Mouse (Mus musculus): ENCODE results near the gene Pmepa1. TPM values are rescaled to one million over a fixed set of nuclear protein-coding genes. Genes with fewer than 3 reads are reported as not detected.

The Pmepa1 gene
- polyA plus RNA-seq, 1 experiment, result 260 TPM

DNA sequence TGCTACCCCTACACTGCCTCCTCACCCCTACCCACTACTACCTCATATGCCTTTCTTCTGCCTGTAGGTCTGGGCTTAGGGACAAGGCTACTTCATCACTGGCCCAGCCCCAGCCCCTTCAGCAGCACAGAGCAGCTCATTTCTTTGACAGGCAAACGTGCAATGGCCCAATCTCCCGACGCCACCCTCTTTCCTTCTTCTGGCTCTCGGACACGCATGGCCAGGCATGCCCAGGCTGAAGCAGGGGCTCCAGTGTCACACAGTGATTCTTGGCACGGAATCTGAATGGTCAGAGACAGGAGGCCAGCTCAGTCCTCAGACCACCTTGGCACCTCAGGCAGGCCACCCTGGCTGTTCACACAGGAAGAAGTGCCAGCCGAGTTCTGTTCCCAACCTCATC is 25.2 kb downstream of the Pmepa1 start:
- Histone ChIP-seq H3K27me3 (ENCODE audit: control insufficient read depth, insufficient read depth, insufficient read length) (no peaks in the 10 kb centered on the region), H3K4me3 (no peak overlapping the region), H3K36me3 (ENCODE audit: control insufficient read depth, insufficient read depth) (no peaks in the 10 kb centered on the region), H3K4me2 (ENCODE audit: low read depth) (peak overlapping the region; percentile 8), H3ac (ENCODE audit: control insufficient read depth, insufficient read length) (no peak overlapping the region), H3K79me2 (ENCODE audit: control insufficient read depth, insufficient read depth) (peaks cover 100% of the 10 kb centered on the region)
- no peak for TF ChIP-seq MAX (IDR thresholded peaks at IDR 0.05; ENCODE audit: low read depth)
- TF ChIP-seq POLR2AphosphoS2 (IDR thresholded peaks at IDR 0.05; ENCODE audit: insufficient read length, low read depth), result peak; percentile 11

DNA sequence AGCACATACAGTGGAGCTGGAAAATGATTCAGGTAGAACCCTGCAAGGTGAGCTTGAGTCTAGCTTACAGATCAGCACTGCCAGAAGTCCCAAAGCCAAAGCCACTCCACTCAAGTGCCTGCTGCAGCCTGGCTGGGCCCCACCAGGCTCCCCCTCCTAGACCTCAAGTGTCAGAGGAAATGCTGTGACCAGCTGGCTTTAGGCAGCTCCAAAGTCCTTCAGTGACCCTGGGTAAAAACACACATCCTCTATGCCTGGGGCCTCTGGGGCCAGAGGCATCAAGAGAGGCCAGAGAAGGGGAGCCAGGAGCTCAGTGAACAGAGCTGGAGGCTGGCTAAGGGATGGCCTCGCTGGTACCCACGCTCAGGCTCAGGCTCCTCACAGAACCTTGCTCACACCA is 25.9 kb downstream of the Pmepa1 start:
- no peak overlapping the region for H3K4me2 ChIP-seq (ENCODE audit: low read depth)
- no peak overlapping the region for H3ac ChIP-seq (ENCODE audit: control insufficient read depth, insufficient read length)
- H3K36me3 ChIP-seq (ENCODE audit: control insufficient read depth, insufficient read depth), result no peaks in the 10 kb centered on the region
- peaks cover 100% of the 10 kb centered on the region for H3K79me2 ChIP-seq (ENCODE audit: control insufficient read depth, insufficient read depth)
- no peaks in the 10 kb centered on the region for H3K27me3 ChIP-seq (ENCODE audit: control insufficient read depth, insufficient read depth, insufficient read length)
- no peak overlapping the region for H3K4me3 ChIP-seq
- TF ChIP-seq CEBPB (IDR thresholded peaks at IDR 0.05; ENCODE audit: insufficient read depth, poor library complexity, severe bottlenecking) (no peak), POLR2A (IDR thresholded peaks at IDR 0.05; ENCODE audit: insufficient read length, low read depth) (peak; percentile 11), REST (IDR thresholded peaks at IDR 0.05; ENCODE audit: insufficient read depth, insufficient read length) (no peak), MAX (IDR thresholded peaks at IDR 0.05; ENCODE audit: low read depth) (no peak)

DNA sequence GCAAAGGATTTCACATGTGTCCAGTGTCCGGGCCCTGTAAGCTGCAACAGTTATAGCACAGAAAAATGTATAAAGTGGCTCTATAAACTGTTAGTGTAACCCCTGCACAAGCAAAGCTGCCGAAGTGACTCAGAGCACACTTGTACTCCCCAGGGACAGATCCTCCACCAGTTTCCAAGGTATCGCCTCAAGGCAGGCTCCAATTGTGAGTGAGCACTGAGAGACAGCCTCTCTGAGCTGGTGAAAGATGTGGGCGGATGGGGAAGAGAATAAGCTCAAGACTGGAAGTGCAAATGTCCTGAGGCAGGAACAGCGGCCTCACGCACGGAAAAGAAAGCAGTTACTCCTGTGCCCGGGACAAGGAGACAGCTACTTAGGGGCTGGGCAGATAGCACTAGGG is 26.4 kb downstream of the Pmepa1 start:
- TF ChIP-seq MYOG (IDR thresholded peaks at IDR 0.05; ENCODE audit: control insufficient read depth in 1 of 3, insufficient read depth in 1 of 3, insufficient read length in 2 of 3, low read depth in 2 of 3) (no peak), REST (IDR thresholded peaks at IDR 0.05; ENCODE audit: insufficient read depth, insufficient read length) (no peak), POLR2AphosphoS2 (IDR thresholded peaks at IDR 0.05; ENCODE audit: insufficient read length, low read depth) (no peak), POLR2A (IDR thresholded peaks at IDR 0.05; ENCODE audit: insufficient read length, low read depth) (no peak), E2F4 (IDR thresholded peaks at IDR 0.05; ENCODE audit: insufficient read depth) (no peak)
- Histone ChIP-seq H3K36me3 (ENCODE audit: control insufficient read depth, insufficient read depth) (no peaks in the 10 kb centered on the region), H3ac (ENCODE audit: control insufficient read depth, insufficient read length) (no peak overlapping the region), H3K4me2 (ENCODE audit: low read depth) (peak overlapping the region; percentile 25), H3K79me2 (ENCODE audit: control insufficient read depth, insufficient read depth) (peaks cover 100% of the 10 kb centered on the region), H3K4me3 (no peak overlapping the region), H3K27me3 (ENCODE audit: control insufficient read depth, insufficient read depth, insufficient read length) (no peaks in the 10 kb centered on the region)

DNA sequence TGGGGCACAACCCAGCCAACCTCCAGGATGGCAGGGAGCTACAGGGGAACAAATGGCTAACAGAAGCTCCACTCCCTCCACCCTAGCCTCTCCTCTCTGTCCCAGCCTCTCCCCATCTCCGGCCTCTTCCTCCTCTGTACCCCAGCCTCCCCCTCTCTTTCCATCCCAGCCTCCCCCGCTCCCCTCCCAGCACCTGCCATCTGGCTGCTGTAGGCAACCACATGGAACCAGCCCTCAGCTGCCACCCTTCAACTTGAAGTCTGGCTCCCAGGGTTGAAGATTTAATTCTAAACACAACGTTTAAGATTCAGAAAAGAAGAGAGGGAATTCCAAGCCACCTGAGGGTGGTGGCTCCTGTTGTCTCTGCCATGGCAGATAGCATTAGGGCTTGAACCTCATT is 26.9 kb downstream of the Pmepa1 start:
- peak overlapping the region; percentile 25 for H3K4me2 ChIP-seq (ENCODE audit: low read depth)
- no peak overlapping the region for H3K4me3 ChIP-seq
- H3K79me2 ChIP-seq (ENCODE audit: control insufficient read depth, insufficient read depth), result peaks cover 100% of the 10 kb centered on the region
- H3K36me3 ChIP-seq (ENCODE audit: control insufficient read depth, insufficient read depth), result no peaks in the 10 kb centered on the region
- H3K27me3 ChIP-seq (ENCODE audit: control insufficient read depth, insufficient read depth, insufficient read length), result no peaks in the 10 kb centered on the region
- TF ChIP-seq CEBPB (IDR thresholded peaks at IDR 0.05; ENCODE audit: insufficient read depth, poor library complexity, severe bottlenecking) (no peak), SRF (IDR thresholded peaks at IDR 0.05; ENCODE audit: control insufficient read depth, insufficient read length, low read depth) (no peak), REST (IDR thresholded peaks at IDR 0.05; ENCODE audit: insufficient read depth, insufficient read length) (no peak), MYOD1 (IDR thresholded peaks at IDR 0.05; ENCODE audit: control insufficient read depth in 1 of 3, insufficient read length in 2 of 3, low read depth in 2 of 3) (peak in 2 of 3 experiments; percentile 64 to 80), MAX (IDR thresholded peaks at IDR 0.05; ENCODE audit: low read depth) (no peak), USF1 (IDR thresholded peaks at IDR 0.05; ENCODE audit: low read depth) (no peak), TCF3 (IDR thresholded peaks at IDR 0.05; ENCODE audit: insufficient read length, low read depth) (no peak), MYOG (IDR thresholded peaks at IDR 0.05; ENCODE audit: control insufficient read depth in 1 of 3, insufficient read depth in 1 of 3, insufficient read length in 2 of 3, low read depth in 2 of 3) (peak; percentile 10 to 72 (median 46)), TCF12 (IDR thresholded peaks at IDR 0.05; ENCODE audit: insufficient read depth, poor library complexity, severe bottlenecking) (no peak), E2F4 (IDR thresholded peaks at IDR 0.05; ENCODE audit: insufficient read depth) (no peak), POLR2A (IDR thresholded peaks at IDR 0.05; ENCODE audit: insufficient read length, low read depth) (no peak), POLR2AphosphoS2 (IDR thresholded peaks at IDR 0.05; ENCODE audit: insufficient read length, low read depth) (peak; percentile 60)
- H3ac ChIP-seq (ENCODE audit: control insufficient read depth, insufficient read length), result no peak overlapping the region

DNA sequence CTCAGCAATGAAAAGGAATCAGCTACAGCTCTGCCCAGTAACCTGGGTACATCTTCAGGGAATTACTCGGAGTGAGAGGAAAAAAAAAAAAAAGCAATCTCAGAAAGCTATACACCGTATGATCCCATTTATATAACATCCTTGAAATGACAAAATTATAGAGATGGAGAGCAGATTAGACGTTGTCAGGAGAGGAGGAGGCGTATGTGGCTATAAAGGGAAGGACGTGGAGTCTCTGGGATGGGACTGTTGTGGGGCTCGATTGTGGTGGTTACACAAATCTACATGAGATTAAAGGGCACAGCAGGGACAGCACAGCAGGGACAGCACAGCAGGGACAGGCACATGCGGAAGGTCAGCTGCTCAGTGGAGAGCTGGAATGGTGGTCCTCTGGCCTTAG is 27.5 kb downstream of the Pmepa1 start:
- Histone ChIP-seq H3K36me3 (ENCODE audit: control insufficient read depth, insufficient read depth) (no peaks in the 10 kb centered on the region), H3ac (ENCODE audit: control insufficient read depth, insufficient read length) (no peak overlapping the region), H3K79me2 (ENCODE audit: control insufficient read depth, insufficient read depth) (peaks cover 100% of the 10 kb centered on the region), H3K4me3 (no peak overlapping the region), H3K27me3 (ENCODE audit: control insufficient read depth, insufficient read depth, insufficient read length) (no peaks in the 10 kb centered on the region), H3K4me2 (ENCODE audit: low read depth) (no peak overlapping the region)
- TF ChIP-seq CEBPB (IDR thresholded peaks at IDR 0.05; ENCODE audit: insufficient read depth, poor library complexity, severe bottlenecking), result no peak
- TF ChIP-seq POLR2A (IDR thresholded peaks at IDR 0.05; ENCODE audit: insufficient read length, low read depth), result peak; percentile 33

DNA sequence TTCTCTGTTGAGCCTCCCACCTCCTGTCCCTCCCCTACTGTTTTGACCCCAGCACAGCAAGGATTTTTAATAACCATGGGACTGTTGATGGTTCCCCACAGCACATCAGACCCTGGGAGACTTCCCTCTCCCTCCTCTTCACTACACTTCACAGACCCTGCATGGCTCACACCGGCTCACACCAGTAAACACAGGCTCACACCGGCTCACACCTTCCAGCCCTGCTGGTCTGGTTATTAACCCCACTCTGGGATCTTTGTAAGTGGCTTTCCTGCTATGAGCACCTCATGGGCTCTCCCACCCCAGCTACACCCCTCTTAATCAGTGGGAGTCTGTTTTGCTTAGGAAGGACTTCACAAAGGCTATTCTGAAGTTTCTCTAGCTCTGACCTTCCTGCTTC is 28.4 kb downstream of the Pmepa1 start:
- no peak overlapping the region for H3ac ChIP-seq (ENCODE audit: control insufficient read depth, insufficient read length)
- peaks cover 100% of the 10 kb centered on the region for H3K79me2 ChIP-seq (ENCODE audit: control insufficient read depth, insufficient read depth)
- no peak overlapping the region for H3K4me3 ChIP-seq
- TF ChIP-seq TCF3 (IDR thresholded peaks at IDR 0.05; ENCODE audit: insufficient read length, low read depth) (no peak), E2F4 (IDR thresholded peaks at IDR 0.05; ENCODE audit: insufficient read depth) (no peak), REST (IDR thresholded peaks at IDR 0.05; ENCODE audit: insufficient read depth, insufficient read length) (no peak), USF1 (IDR thresholded peaks at IDR 0.05; ENCODE audit: low read depth) (no peak), TCF12 (IDR thresholded peaks at IDR 0.05; ENCODE audit: insufficient read depth, poor library complexity, severe bottlenecking) (no peak), CEBPB (IDR thresholded peaks at IDR 0.05; ENCODE audit: insufficient read depth, poor library complexity, severe bottlenecking) (no peak), MYOG (IDR thresholded peaks at IDR 0.05; ENCODE audit: control insufficient read depth in 1 of 3, insufficient read depth in 1 of 3, insufficient read length in 2 of 3, low read depth in 2 of 3) (no peak), POLR2AphosphoS2 (IDR thresholded peaks at IDR 0.05; ENCODE audit: insufficient read length, low read depth) (no peak), MYOD1 (IDR thresholded peaks at IDR 0.05; ENCODE audit: control insufficient read depth in 1 of 3, insufficient read length in 2 of 3, low read depth in 2 of 3) (no peak), SRF (IDR thresholded peaks at IDR 0.05; ENCODE audit: control insufficient read depth, insufficient read length, low read depth) (no peak), POLR2A (IDR thresholded peaks at IDR 0.05; ENCODE audit: insufficient read length, low read depth) (no peak), MAX (IDR thresholded peaks at IDR 0.05; ENCODE audit: low read depth) (no peak)
- H3K4me2 ChIP-seq (ENCODE audit: low read depth), result no peak overlapping the region
- no peaks in the 10 kb centered on the region for H3K36me3 ChIP-seq (ENCODE audit: control insufficient read depth, insufficient read depth)
- no peaks in the 10 kb centered on the region for H3K27me3 ChIP-seq (ENCODE audit: control insufficient read depth, insufficient read depth, insufficient read length)
